Mouse (Mus musculus) ES-Bruce4 (cell line): ENCODE results near the gene Cbfa2t3. TPM values are rescaled to one million over a fixed set of nuclear protein-coding genes. Genes with fewer than 3 reads are reported as not detected.

Experiments
- H3K27ac ChIP-seq: 2 replicates; pipeline ENCODE4 v1.5.1; 2012; ENCODE audit warnings: low read length, inconsistent platforms; ENCODE audit not compliant: insufficient read depth
- H3K27me3 ChIP-seq: 2 replicates; pipeline ENCODE4 v1.6.1; 2012; ENCODE audit warnings: mild to moderate bottlenecking, low read length, inconsistent platforms; ENCODE audit not compliant: control insufficient read depth, poor library complexity, insufficient read depth, severe bottlenecking
- H3K36me3 ChIP-seq: 2 replicates; pipeline ENCODE4 v1.6.1; 2012; ENCODE audit warnings: inconsistent platforms, mild to moderate bottlenecking, low read length, moderate library complexity; ENCODE audit not compliant: control insufficient read depth, poor library complexity, insufficient read depth, severe bottlenecking
- H3K4me1 ChIP-seq: one replicate; pipeline ENCODE4 v1.8.1; 2011; ENCODE audit warnings: low read length; ENCODE audit not compliant: control insufficient read depth, insufficient read depth
- H3K4me3 ChIP-seq: 2 replicates; pipeline ENCODE4 v1.5.1; 2011; ENCODE audit warnings: low read depth, mild to moderate bottlenecking, low read length
- H3K9ac ChIP-seq: 2 replicates; pipeline ENCODE4 v1.6.1; 2012; ENCODE audit warnings: low read depth, mild to moderate bottlenecking, inconsistent platforms; ENCODE audit not compliant: poor library complexity, severe bottlenecking
- H3K9me3 ChIP-seq: replicated peaks from 2 replicates; pipeline ENCODE4 v1.6.1; 2012; ENCODE audit warnings: mild to moderate bottlenecking, low read length, inconsistent platforms; ENCODE audit not compliant: control insufficient read depth, poor library complexity, insufficient read depth, severe bottlenecking
- CTCF ChIP-seq: IDR thresholded peaks from one replicate; pipeline ENCODE4 v1.8.1; 2011; ENCODE audit warnings: low read depth, low read length
- EP300 ChIP-seq: IDR thresholded peaks from 2 replicates; pipeline ENCODE4 v1.6.1; 2011; ENCODE audit warnings: low read depth, low read length; ENCODE audit not compliant: insufficient read depth
- POLR2A ChIP-seq: IDR thresholded peaks from one replicate; pipeline ENCODE4 v1.8.1; 2011; ENCODE audit warnings: low read length; ENCODE audit not compliant: insufficient read depth
- polyA plus RNA-seq: library from polyadenylated mRNA; stranded (reverse); fragments of >200 nt; gene quantifications from 2 replicates; pipeline ENCODE4 v1.2.4, GENCODE M21; 2011; ENCODE audit warnings: low read depth; ENCODE audit not compliant: missing spikeins, insufficient read depth, insufficient read length

Cbfa2t3 gene
- polyA plus RNA-seq, 1 experiment: 0.42 TPM

DNA sequence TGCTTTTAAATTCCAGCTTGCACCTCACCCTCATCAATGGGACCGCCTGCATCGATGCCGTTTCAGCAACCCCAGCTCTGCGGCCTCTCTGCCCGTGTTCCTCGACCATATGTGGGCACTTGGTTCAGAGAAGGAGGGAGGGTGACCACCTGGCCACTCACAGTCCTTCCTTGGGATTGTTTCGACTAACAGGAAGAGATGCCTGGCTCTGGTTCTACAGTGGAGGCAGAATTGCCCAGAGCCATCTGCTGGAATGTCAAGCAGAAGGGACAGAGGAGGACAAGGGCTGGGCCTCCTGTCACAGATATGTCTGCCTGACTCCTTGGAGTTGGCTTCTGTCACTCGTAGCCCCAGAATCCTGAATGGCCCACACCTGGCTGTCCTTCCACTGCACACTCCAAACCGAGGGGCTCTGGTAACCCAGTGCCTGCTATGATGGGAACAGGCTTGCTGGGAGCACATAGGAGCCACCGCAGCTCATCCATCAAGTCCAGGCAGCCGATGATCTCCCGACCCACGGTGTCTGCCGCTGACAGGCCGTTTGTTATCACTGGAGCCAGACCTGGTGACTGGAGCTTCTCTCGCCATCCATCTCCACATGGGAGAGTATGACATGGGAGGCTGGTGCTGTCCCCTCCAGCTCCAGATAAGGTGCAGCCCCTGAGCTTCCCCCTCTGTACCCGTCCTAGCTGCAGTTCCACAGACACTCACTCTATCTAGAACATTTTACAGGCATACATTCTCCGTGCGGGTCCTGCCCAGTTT lies 13.6 kb downstream of the Cbfa2t3 start:
- Histone ChIP-seq H3K27me3 (no peaks in the 10 kb centered on the region), H3K36me3 (no peaks in the 10 kb centered on the region), H3K4me3 (no peak overlapping the region), H3K9ac (no peak overlapping the region), H3K4me1 (no peaks in the 10 kb centered on the region), H3K27ac (no peak overlapping the region), H3K9me3 (no peaks in the 10 kb centered on the region)
- TF ChIP-seq POLR2A: no peak
- no peak for TF ChIP-seq EP300
- no peak for TF ChIP-seq CTCF

DNA sequence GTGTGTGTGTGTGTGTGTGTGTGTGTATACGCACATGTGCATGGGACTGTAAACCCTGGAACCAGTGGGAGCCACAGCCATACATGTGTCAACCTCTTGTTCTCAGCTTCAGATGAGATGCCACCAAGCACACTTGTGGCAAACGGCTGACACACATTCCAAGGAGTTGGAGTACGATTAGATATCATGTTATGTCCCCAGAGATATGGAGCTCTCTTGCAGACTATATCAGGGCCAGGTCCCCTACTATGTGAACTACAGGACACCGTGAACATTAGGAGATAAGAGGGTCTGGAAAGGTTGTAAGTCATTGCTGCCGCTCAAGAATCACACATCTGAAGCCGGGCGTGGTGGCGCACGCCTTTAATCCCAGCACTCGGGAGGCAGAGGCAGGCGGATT lies 16.1 kb downstream of the Cbfa2t3 start:
- no peak overlapping the region for H3K27ac ChIP-seq
- no peaks in the 10 kb centered on the region for H3K4me1 ChIP-seq
- no peaks in the 10 kb centered on the region for H3K9me3 ChIP-seq
- no peak overlapping the region for H3K9ac ChIP-seq
- H3K36me3 ChIP-seq: no peaks in the 10 kb centered on the region
- no peak for TF ChIP-seq EP300
- TF ChIP-seq POLR2A: no peak
- no peak for TF ChIP-seq CTCF
- H3K4me3 ChIP-seq: no peak overlapping the region
- H3K27me3 ChIP-seq: peaks cover 5% of the 10 kb centered on the region

DNA sequence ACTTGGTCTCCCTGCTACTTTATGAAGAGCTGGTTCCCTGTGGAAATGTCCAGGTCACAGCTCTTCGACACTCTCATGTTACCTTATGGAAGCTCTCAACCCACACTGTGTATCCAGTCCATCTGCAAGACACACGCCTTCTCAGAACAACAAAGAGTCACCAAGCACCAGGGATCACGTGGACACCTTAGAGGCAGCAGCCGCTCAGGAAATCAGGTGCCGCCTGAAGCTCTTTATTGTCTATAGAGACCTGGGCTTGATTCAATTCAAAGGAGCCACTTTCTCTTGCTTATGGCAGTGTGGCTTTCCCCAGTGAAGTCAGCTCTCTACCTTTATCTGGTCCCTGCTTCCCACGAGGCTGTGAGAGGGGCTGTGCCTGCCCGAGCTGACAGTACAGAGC lies 18.7 kb downstream of the Cbfa2t3 start:
- H3K27ac ChIP-seq: no peak overlapping the region
- H3K4me3 ChIP-seq: no peak overlapping the region
- H3K27me3 ChIP-seq: peaks cover 10% of the 10 kb centered on the region
- no peaks in the 10 kb centered on the region for H3K9me3 ChIP-seq
- no peak overlapping the region for H3K9ac ChIP-seq
- no peak for TF ChIP-seq POLR2A
- TF ChIP-seq EP300: no peak
- TF ChIP-seq CTCF: no peak
- H3K36me3 ChIP-seq: no peaks in the 10 kb centered on the region
- H3K4me1 ChIP-seq: no peaks in the 10 kb centered on the region

DNA sequence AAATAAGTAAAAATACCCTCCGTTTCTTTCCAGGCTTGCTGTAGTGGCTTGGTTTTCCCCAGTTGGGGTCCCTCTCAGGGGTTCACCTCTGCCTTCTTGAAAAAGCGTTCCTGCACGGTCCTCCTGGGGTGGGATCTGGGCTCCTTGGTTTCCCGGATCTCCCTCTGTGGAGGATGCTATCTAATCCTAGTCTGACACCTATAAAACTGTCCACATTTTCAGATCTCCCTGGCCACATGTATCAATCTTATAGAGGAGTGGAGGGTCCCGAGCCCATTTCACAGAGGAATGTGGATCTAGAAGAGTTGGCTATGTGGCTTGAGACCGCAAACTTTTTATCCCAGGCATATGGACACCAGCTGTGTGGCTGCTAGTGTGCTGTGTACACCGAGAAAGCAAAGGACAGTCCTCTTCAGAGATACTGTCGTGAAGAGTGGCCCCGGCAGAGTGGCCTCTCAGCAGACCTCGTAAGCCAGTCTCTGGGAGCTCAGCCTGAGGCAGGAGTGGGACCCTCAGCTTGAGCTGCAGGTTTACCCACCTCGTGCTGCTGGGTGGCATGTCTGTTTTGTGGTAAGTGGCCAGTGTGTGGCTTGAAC lies 19.5 kb downstream of the Cbfa2t3 start:
- Histone ChIP-seq H3K9ac (no peak overlapping the region; the same call in 1 of the 2 replicates), H3K4me1 (no peaks in the 10 kb centered on the region), H3K27me3 (peaks cover 10% of the 10 kb centered on the region), H3K36me3 (no peaks in the 10 kb centered on the region), H3K9me3 (no peaks in the 10 kb centered on the region), H3K4me3 (no peak overlapping the region), H3K27ac (no peak overlapping the region)
- TF ChIP-seq POLR2A: no peak
- TF ChIP-seq EP300: no peak
- TF ChIP-seq CTCF: no peak

GRCm38 (mm10) chr8:122678896-122679210 lies 20.1 kb downstream of the Cbfa2t3 start:
- Histone ChIP-seq H3K4me3 (peak overlapping the region; percentile 66), H3K27me3 (peaks cover 10% of the 10 kb centered on the region), H3K27ac (no peak overlapping the region), H3K4me1 (no peaks in the 10 kb centered on the region), H3K9me3 (no peaks in the 10 kb centered on the region), H3K36me3 (no peaks in the 10 kb centered on the region), H3K9ac (peak overlapping the region; percentile 79)
- TF ChIP-seq CTCF: no peak
- no peak for TF ChIP-seq EP300
- no peak for TF ChIP-seq POLR2A

GRCm38 (mm10) chr8:122678061-122678895 lies 20.6 kb downstream of the Cbfa2t3 start:
- H3K9ac ChIP-seq: peak overlapping the region; percentile 79
- H3K4me3 ChIP-seq: peak overlapping the region; percentile 66
- H3K4me1 ChIP-seq: no peaks in the 10 kb centered on the region
- H3K36me3 ChIP-seq: no peaks in the 10 kb centered on the region
- H3K27ac ChIP-seq: no peak overlapping the region
- no peaks in the 10 kb centered on the region for H3K9me3 ChIP-seq
- TF ChIP-seq EP300: no peak
- TF ChIP-seq CTCF: peak; percentile 65
- TF ChIP-seq POLR2A: no peak
- H3K27me3 ChIP-seq: peaks cover 10% of the 10 kb centered on the region
